Mouse (Mus musculus): ENCODE measurements around the gene Megf8.

DNA sequence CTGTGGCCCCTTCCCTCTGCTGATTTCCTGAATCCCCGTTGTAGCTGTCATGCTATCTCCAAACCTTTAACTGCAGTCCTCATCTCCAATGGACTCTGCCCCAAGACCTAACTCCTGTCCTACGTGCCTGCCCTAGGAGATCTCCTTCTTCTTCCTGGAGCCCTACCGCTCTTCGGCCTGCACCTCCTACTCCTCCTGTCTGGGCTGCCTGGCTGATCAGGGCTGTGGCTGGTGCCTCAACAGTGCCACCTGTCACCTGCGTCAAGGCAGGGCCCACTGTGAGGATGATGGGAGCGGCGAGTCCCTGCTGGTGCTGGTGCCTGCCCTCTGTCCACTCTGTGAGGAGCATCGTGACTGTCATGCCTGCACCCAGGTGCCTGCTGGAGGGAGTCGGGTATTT, 22.4 kb downstream of the Megf8 start:
- TF ChIP-seq CTCF (IDR thresholded peaks at IDR 0.05) (no peak), EP300 (IDR thresholded peaks at IDR 0.05) (no peak)

Data from lung, postnatal 0 days (tissue).